Mouse (Mus musculus) cerebellum, adult 2 months (tissue): ENCODE measurements around the gene Taar9. TPM values are rescaled to one million over a fixed set of nuclear protein-coding genes. Genes with fewer than 3 reads are reported as not detected.
"Not testable (repeated sequence)": the region's sequence is repeated elsewhere in the genome, so short reads cannot be mapped to it uniquely, and the experiment has no call there.

Experiments used
- DNase-seq, 2 experiments: peaks; one replicate each; pipeline ENCODE4 v3.0.0; 2021
- H3K27ac ChIP-seq: fragments of 200-500 bp; 2 replicates; pipeline ENCODE4 v1.5.1; 2012; ENCODE audit warnings: low read length, control low read depth, inconsistent platforms; ENCODE audit not compliant: insufficient read depth
- H3K27me3 ChIP-seq: fragments of 200-500 bp; 2 replicates; pipeline ENCODE4 v1.6.1; 2012; ENCODE audit warnings: inconsistent platforms, mild to moderate bottlenecking, low read length, moderate library complexity; ENCODE audit not compliant: control insufficient read depth, insufficient read depth
- H3K4me1 ChIP-seq: fragments of 200-500 bp; 2 replicates; pipeline ENCODE4 v1.6.1; 2011; ENCODE audit warnings: low read length; ENCODE audit not compliant: control insufficient read depth, insufficient read depth
- H3K4me3 ChIP-seq: fragments of 200-500 bp; replicated peaks from 2 replicates; pipeline ENCODE3; 2011; ENCODE audit warnings: mild to moderate bottlenecking, low read depth, low read length, control low read depth; ENCODE audit not compliant: insufficient read depth
- CTCF ChIP-seq: fragments of 200-500 bp; IDR thresholded peaks from 2 replicates; pipeline ENCODE4 v1.5.1; 2011; ENCODE audit warnings: low read depth, mild to moderate bottlenecking, control low read depth, low read length, moderate library complexity, borderline replicate concordance; ENCODE audit not compliant: insufficient read depth
- POLR2A ChIP-seq: fragments of 200-500 bp; IDR thresholded peaks from 2 replicates; pipeline ENCODE4 v1.6.1; 2011; ENCODE audit warnings: low read length, control low read depth, borderline replicate concordance; ENCODE audit not compliant: insufficient read depth
- WGBS: fragments of 180-500 bp; shearing (Covaris S2); methylation state at CpG from one replicate; pipeline ENCODE4 v1.1.7; 2018; 5-methylcytosine and 5-hydroxymethylcytosine counted together
- polyA plus RNA-seq: library from polyadenylated mRNA; depleted of rRNA; stranded (reverse); fragments of >200 nt; gene quantifications from 2 replicates; pipeline ENCODE4 v1.2.3, GENCODE M21; 2012

Gene Taar9
- polyA plus RNA-seq, 1 experiment = not detected

DNA sequence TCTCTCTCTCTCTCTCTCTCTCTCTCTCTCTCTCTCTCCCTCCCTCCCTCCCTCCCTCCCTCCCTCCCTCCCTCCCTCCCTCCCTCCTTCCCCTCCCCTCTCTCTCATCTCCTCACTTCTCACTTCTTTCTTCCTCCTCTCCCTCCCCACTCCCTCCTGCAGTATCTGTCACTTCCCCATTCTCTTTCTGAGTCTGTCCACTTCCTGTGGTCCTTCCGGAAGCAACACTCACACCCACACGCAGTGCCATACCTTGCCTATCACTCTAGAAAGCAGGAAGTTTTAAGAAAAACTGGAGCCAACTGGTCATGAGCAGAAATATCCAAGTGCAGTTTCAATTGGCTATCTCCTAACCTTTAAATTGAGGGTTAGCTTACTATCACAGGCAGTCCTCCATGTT is 23.8 kb upstream of the Taar9 start:
- TF ChIP-seq CTCF = no peak
- no peak for TF ChIP-seq POLR2A
- Histone ChIP-seq H3K4me3 (no peak overlapping the region), H3K27me3 (no peaks in the 10 kb centered on the region), H3K27ac (no peak overlapping the region), H3K4me1 (no peaks in the 10 kb centered on the region)
- WGBS = 61% methylated on average over 2 of the region's 2 CpGs
- no peak for DNase-seq

DNA sequence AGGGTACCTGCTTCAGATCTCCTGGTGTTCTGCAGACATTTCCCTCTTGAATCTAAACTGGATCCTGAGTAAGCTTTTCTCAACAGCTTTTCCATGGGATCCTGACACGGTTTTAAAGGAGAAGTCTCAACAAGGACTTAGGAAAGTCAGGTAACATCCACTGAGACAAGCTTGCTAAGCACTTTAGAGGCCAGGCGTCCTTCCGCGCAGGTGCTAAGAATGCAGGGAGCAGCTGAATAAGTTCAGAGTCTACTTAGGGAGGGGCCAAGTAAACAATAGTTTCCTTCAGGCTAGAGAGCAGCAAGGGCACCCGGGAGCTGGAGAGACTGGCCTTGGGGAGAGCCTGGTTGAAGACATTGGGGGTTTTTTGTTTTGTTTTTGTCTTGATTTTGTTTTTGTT is 22.9 kb upstream of the Taar9 start:
- TF ChIP-seq CTCF (no peak), POLR2A (no peak)
- DNase-seq = no peak
- H3K4me3 ChIP-seq = no peak overlapping the region
- WGBS = 26% methylated on average over 5 of the region's 5 CpGs
- H3K27ac ChIP-seq = no peak overlapping the region
- no peaks in the 10 kb centered on the region for H3K27me3 ChIP-seq
- H3K4me1 ChIP-seq = no peaks in the 10 kb centered on the region

DNA sequence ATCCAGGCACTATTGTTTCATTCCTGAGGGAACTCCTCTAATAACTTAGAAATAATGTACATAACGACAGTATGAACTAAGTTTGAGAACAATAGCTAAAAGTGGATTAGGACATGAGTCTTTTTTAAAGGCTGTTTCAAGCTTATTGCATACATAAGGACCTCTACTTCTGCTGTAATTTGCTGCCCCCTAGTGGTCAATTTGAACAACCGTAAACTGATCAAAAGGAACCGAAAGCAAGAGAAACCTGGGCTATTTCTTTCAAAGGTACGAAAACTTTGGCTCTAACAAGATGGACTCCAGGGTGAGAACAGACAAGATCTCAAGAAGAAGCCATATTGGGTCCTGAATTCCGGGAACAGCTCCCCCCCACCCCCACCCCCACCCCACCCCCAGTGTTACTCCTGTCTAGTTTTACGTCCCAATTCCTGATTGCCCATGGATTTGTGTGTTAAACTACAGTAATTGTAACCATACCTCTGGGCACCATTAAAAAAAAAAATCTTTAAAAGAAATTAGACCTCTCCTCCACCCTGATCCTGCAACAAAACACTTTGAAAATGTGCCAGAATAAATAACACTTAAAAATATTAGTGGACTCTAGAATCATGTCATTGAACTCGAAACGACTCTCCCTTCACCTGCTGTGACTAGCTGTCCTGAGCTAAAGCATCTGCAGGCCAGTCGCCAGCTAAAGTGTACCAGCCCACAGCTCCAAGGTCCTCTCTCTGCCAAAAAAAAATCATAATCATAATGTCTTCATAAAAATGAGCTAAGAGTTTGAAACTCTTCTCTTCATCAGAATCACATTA is 22.3 kb upstream of the Taar9 start:
- Histone ChIP-seq H3K27ac (no peak overlapping the region), H3K4me1 (no peaks in the 10 kb centered on the region), H3K4me3 (no peak overlapping the region), H3K27me3 (no peaks in the 10 kb centered on the region)
- WGBS = 14% methylated on average over 9 of the region's 9 CpGs
- peak; percentile 18 to 57 for DNase-seq
- TF ChIP-seq POLR2A = no peak
- peak; percentile 49 for TF ChIP-seq CTCF

DNA sequence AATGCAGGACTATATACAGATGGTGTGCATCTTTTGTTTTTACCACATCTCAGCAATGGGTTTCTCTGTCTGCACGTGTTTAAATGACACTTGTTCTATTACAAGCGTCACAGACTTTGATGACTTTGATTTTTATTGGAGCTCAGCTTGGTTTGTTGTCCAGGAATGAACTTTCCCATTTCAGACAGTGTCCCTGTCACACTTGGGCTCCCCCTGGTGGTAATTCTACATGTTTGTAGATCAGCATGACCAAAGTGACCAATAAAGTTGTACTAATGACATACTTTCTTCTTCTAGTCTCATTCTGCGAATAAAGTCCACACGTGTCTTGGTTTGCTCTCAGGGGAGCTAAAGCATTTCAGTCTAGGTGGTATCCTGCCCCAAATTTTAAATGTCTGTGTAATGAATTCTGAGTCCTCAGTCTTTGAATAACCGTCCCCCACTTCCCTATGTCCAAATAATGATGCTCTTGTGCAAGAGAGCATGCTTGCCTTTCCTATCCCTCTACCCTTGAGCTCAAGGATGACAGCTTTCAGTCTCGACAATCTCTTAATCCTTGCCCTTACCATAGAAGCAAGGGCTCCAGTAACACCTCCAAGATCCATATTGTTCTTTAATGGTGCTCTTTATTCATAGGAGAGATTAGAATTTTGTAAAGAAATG is 1.9 kb upstream of the Taar9 start:
- no peaks in the 10 kb centered on the region for H3K27me3 ChIP-seq
- H3K4me3 ChIP-seq = no peak overlapping the region
- no peak overlapping the region for H3K27ac ChIP-seq
- TF ChIP-seq CTCF = peak; percentile 47; the same call in 1 of the 2 replicates
- no peak for TF ChIP-seq POLR2A
- H3K4me1 ChIP-seq = no peaks in the 10 kb centered on the region
- 45% methylated on average over 6 of the region's 6 CpGs for WGBS
- DNase-seq = peak; percentile 10 to 37

DNA sequence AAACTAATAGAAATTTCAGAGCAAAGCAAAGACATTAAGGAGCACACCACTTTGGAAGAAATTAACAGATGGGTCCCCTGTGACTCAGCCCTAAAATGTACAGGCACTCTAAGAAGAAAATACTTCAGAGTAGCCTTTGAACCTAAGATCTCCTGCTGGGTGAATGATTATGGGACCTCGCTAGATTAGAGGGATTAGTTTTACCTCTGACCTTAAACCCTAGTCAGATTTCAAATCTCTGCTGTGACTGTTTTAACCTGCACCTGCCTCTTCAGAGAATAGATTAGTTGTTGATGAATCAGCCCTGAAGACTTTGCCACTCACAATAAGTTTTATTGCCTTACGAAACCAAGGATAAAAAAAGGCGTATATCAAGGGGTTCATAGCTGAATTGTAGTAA is 1.1 kb downstream of the Taar9 start:
- WGBS = 72% methylated on average over 3 of the region's 3 CpGs

DNA sequence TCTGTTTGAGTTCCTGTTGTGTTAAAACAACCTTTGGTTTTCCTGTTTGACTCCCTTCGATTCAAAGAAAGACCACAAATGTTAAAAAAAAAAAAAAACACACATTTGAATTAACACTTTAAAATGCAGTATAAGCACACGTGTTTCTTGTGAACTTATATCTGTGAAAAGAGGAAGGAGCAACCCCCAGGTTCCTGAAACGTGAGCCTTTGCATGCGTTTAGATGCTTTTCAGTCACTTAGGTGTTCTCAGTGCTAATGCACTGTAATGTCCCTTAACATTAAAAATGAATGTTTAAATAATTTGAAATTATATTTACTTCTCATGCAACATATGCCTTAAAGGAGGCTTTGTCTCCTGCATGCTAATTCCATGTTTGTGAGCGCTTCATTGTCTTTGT is 1.6 kb downstream of the Taar9 start:
- H3K4me1 ChIP-seq = no peaks in the 10 kb centered on the region
- WGBS = 82% methylated on average over 5 of the region's 5 CpGs
- no peak overlapping the region for H3K27ac ChIP-seq
- TF ChIP-seq POLR2A (no peak), CTCF (no peak)
- H3K27me3 ChIP-seq = no peaks in the 10 kb centered on the region
- H3K4me3 ChIP-seq = no peak overlapping the region
- DNase-seq = no peak

More for the DNA sequence above, 1.1 kb downstream of the Taar9 start:
- no peak overlapping the region for H3K4me3 ChIP-seq
- H3K27ac ChIP-seq = no peak overlapping the region
- H3K4me1 ChIP-seq = no peaks in the 10 kb centered on the region
- TF ChIP-seq POLR2A = no peak
- TF ChIP-seq CTCF = no peak
- DNase-seq = no peak
- H3K27me3 ChIP-seq = no peaks in the 10 kb centered on the region

DNA sequence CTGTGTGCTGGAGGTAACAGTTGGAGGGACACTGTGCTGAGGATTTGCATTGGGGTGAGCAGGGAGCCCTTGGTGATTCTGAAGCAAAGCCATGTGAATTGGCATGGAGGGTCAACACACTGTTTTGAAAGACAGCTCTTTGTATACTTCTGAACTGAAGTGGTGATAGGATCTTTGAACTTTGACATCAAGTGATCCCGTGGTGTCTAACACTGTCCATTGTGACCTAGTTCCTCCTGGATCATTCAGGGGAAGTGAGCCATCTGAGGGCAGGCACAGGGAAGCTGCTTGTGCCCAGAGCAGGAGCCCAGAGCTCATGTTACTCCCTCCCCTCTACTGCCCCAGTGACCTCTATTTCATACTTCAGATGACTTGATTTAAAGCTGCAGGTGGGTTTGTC is 6.0 kb downstream of the Taar9 start:
- H3K4me3 ChIP-seq, H3K27ac ChIP-seq, DNase-seq, H3K4me1 ChIP-seq, H3K27me3 ChIP-seq: not testable (repeated sequence)
- WGBS = 45% methylated on average over 1 of the region's 1 CpGs

DNA sequence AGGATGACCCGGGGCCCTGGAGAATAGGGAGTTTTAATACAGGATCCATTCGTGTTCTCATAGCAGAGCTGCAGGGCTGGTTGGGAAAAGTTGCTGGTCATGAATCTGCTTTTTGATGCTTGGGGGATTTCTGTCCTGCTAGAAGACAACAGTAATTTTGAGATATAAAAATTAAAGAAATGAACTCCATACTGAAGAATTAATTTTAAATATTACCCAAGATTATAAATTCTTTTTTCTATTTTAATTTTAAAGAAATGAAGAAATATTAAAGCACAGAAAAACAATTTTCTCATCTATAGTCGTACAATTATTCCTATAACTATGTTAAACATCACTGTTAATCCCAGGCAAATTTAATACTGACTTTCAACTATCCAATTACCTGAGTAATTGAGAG is 7.5 kb downstream of the Taar9 start, which contains the start of gene Taar8c:
Taar8c (minus strand) TSS at position 101 of the 400 bp plus-strand sequence.
- not testable (repeated sequence) for DNase-seq, H3K27ac ChIP-seq, H3K4me3 ChIP-seq, H3K4me1 ChIP-seq, H3K27me3 ChIP-seq
- 93% methylated on average over 1 of the region's 3 CpGs for WGBS

DNA sequence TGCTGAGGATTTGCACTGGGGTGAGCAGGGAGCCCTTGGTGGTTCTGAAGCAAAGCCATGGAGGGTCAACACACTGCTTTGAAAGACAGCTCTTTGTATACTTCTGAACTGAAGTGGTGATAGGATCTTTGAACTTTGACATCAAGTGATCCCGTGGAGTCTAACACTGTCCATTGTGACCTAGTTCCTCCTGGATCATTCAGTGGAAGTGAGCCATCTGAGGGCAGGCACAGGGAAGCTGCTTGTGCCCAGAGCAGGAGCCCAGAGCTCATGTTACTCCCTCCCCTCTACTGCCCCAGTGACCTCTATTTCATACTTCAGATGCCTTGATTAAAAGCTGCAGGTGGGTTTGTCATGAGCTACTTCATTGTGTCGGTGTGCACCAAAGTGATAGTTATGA is 12.3 kb downstream of the Taar9 start:
- not testable (repeated sequence) for DNase-seq, H3K27ac ChIP-seq, H3K4me1 ChIP-seq, H3K4me3 ChIP-seq, H3K27me3 ChIP-seq
- WGBS = 67% methylated on average over 2 of the region's 2 CpGs
